Mouse (Mus musculus): ENCODE measurements at regions not wholly inside any gene's neighbourhood (a gene's known extent, or its start where the extent isn't known, plus 50 kb on each side); places are given as distances from the start of the nearest gene placed in this dataset.
"Not testable (repeated sequence)": the region's sequence is repeated elsewhere in the genome, so short reads cannot be mapped to it uniquely, and the experiment has no call there.

DNA sequence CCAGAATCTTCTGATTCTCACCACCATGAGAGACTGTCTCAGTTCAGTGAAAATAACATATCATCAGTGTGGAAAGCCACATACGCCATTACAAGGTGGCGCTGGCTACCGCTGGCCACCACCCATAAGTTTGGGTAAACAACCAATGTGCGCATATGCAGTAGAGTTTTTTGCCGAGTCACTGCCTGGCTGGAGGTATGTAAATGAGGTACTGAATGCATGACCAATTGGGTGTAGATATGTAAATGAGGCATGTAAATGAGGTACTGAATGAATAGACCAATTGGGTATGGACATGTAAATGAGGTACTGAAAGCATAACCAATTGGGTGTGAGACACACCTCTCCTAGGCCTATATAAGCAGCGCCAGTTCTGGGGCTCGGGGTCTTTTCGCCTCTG lies 136.3 kb downstream of the Dad1 start:
- H3K4me2 ChIP-seq (ENCODE audit: insufficient read depth, low read depth, poor library complexity, severe bottlenecking); dilution Hi-C loops (cut with MboI; ENCODE audit: extremely low pct_ligation_motif_present, extremely low pct_unique_long_range_greater_than_20kb, low sequenced_read_pairs); H3K27ac ChIP-seq (ENCODE audit: insufficient read depth, low read depth); in situ Hi-C loops (cut with MboI; ENCODE audit: low pct_ligation_motif_present, low pct_unique_long_range_greater_than_20kb, low sequenced_read_pairs); H3K36me3 ChIP-seq (replicated peaks in 1 of 2; ENCODE audit: control insufficient read depth in 1 of 2, insufficient read depth in 1 of 2, low read length in 1 of 2); H3K27me3 ChIP-seq (replicated peaks); H3K79me2 ChIP-seq (replicated peaks; ENCODE audit: control insufficient read depth, extremely low read depth, insufficient read depth, poor library complexity, severe bottlenecking); H3K4me3 ChIP-seq (replicated peaks in 1 of 3; ENCODE audit: low read depth in 2 of 3, low read length in 2 of 3, poor library complexity in 1 of 3); H3K9me3 ChIP-seq (replicated peaks; ENCODE audit: low read length); H3K9ac ChIP-seq (ENCODE audit: insufficient read depth, low read depth): not testable (repeated sequence)
- DNase-seq (ENCODE audit: extremely low read depth) = peak; percentile 7
- peaks cover 14 to 24% of the 10 kb centered on the region in 2 experiments for H3K4me1 ChIP-seq (ENCODE audit: control insufficient read depth in 1 of 2, insufficient read depth in 2 of 2)
- 0 out of 2 replicates have a peak, but pooled peaks have one; percentile 10 for TF ChIP-seq MAFK (IDR thresholded peaks at IDR 0.05; ENCODE audit: insufficient replicate concordance, low read length)

DNA sequence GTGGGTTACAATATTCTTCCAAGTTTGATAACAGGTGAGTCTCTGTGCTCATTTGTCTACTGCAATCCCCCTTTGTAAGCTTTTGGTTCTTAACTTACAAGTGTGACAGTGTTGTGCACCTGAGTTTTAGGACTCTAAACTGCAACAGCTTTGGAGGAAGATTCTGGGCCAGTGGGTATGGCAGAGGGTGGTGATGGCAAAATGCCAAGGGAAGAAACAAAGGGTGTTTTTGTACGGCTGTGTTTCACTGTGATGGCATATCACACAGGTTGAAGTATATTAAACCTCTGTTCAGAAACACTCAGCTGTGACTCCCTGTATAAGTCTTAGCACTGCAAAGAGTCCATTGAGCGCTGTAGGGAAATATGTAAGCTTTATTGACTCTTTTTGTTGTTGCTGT lies 140.7 kb downstream of the Dad1 start:
- H3K9ac ChIP-seq (ENCODE audit: insufficient read depth, low read depth) = no peak overlapping the region
- in situ Hi-C loops (cut with MboI; ENCODE audit: low pct_ligation_motif_present, low pct_unique_long_range_greater_than_20kb, low sequenced_read_pairs) = no loop called here
- no peak for DNase-seq (ENCODE audit: extremely low read depth)
- no peak overlapping the region for H3K4me3 ChIP-seq (replicated peaks in 1 of 3; ENCODE audit: low read depth in 2 of 3, low read length in 2 of 3, poor library complexity in 1 of 3)
- no peak overlapping the region for H3K27ac ChIP-seq (ENCODE audit: insufficient read depth, low read depth)
- H3K4me1 ChIP-seq (ENCODE audit: control insufficient read depth in 1 of 2, insufficient read depth in 2 of 2) = no peaks in the 10 kb centered on the region
- H3K4me2 ChIP-seq (ENCODE audit: insufficient read depth, low read depth, poor library complexity, severe bottlenecking) = no peak overlapping the region
- TF ChIP-seq ELF1 (IDR thresholded peaks at IDR 0.05; ENCODE audit: low read depth, low read length) (no peak), E2F4 (IDR thresholded peaks at IDR 0.05; ENCODE audit: insufficient replicate concordance, low read depth, low read length) (no peak), JUND (conservative IDR thresholded peaks at IDR 0.05; ENCODE audit: low read depth, low read length) (no peak), RAD21 (IDR thresholded peaks at IDR 0.05; ENCODE audit: low read depth, low read length) (no peak), MXI1 (IDR thresholded peaks at IDR 0.05; ENCODE audit: low read depth, low read length) (no peak), CTCF (conservative IDR thresholded peaks at IDR 0.05 in 1 of 2, IDR thresholded peaks at IDR 0.05 in 1 of 2; ENCODE audit: low read depth in 2 of 2, low read length in 2 of 2) (no peak)
- no peaks in the 10 kb centered on the region for H3K9me3 ChIP-seq (replicated peaks; ENCODE audit: low read length)
- H3K27me3 ChIP-seq (replicated peaks) = no peaks in the 10 kb centered on the region
- H3K79me2 ChIP-seq (replicated peaks; ENCODE audit: control insufficient read depth, extremely low read depth, insufficient read depth, poor library complexity, severe bottlenecking) = no peaks in the 10 kb centered on the region
- dilution Hi-C loops (cut with MboI; ENCODE audit: extremely low pct_ligation_motif_present, extremely low pct_unique_long_range_greater_than_20kb, low sequenced_read_pairs) = no loop called here
- H3K36me3 ChIP-seq (replicated peaks in 1 of 2; ENCODE audit: control insufficient read depth in 1 of 2, insufficient read depth in 1 of 2, low read length in 1 of 2) = no peaks in the 10 kb centered on the region

DNA sequence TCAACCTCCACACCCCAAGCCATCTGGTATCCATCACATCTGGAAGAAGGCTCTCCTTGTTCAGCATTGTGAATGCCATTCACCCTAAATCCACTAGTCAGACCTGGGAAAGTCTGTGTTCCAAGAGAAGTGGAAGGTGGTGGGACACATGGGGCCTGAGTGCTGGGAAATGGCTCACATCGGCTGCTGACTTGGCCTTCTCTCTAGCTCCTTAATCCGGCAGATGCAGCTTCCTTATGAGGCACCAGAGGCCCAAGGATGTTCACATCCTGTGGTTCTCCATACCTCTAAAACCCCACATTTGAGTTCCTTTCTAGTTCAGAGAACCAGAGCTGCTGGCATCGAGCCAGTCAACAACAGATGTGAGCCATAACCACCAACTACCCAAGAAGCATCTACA lies 142.9 kb downstream of the Dad1 start:
- no peaks in the 10 kb centered on the region for H3K27me3 ChIP-seq (replicated peaks)
- H3K9ac ChIP-seq (ENCODE audit: insufficient read depth, low read depth) = no peak overlapping the region
- H3K9me3 ChIP-seq (replicated peaks; ENCODE audit: low read length) = no peaks in the 10 kb centered on the region
- H3K4me2 ChIP-seq (ENCODE audit: insufficient read depth, low read depth, poor library complexity, severe bottlenecking) = no peak overlapping the region
- H3K27ac ChIP-seq (ENCODE audit: insufficient read depth, low read depth) = no peak overlapping the region
- no peaks in the 10 kb centered on the region for H3K79me2 ChIP-seq (replicated peaks; ENCODE audit: control insufficient read depth, extremely low read depth, insufficient read depth, poor library complexity, severe bottlenecking)
- TF ChIP-seq ZMIZ1 (IDR thresholded peaks at IDR 0.05; ENCODE audit: low read depth, low read length) (no peak), EP300 (IDR thresholded peaks at IDR 0.05; ENCODE audit: low read length) (no peak), CHD2 (IDR thresholded peaks at IDR 0.05; ENCODE audit: low read length) (no peak), MAX (IDR thresholded peaks at IDR 0.05; ENCODE audit: low read length) (no peak), USF1 (IDR thresholded peaks at IDR 0.05; ENCODE audit: low read depth, low read length) (no peak)
- no peak overlapping the region for H3K4me3 ChIP-seq (replicated peaks in 1 of 3; ENCODE audit: low read depth in 2 of 3, low read length in 2 of 3, poor library complexity in 1 of 3)
- in situ Hi-C loops (cut with MboI; ENCODE audit: low pct_ligation_motif_present, low pct_unique_long_range_greater_than_20kb, low sequenced_read_pairs) (no loop called here), dilution Hi-C loops (cut with MboI; ENCODE audit: extremely low pct_ligation_motif_present, extremely low pct_unique_long_range_greater_than_20kb, low sequenced_read_pairs) (no loop called here)
- H3K4me1 ChIP-seq (ENCODE audit: control insufficient read depth in 1 of 2, insufficient read depth in 2 of 2) = no peaks in the 10 kb centered on the region
- DNase-seq (ENCODE audit: extremely low read depth) = no peak
- no peaks in the 10 kb centered on the region for H3K36me3 ChIP-seq (replicated peaks in 1 of 2; ENCODE audit: control insufficient read depth in 1 of 2, insufficient read depth in 1 of 2, low read length in 1 of 2)
